Mouse (Mus musculus): ENCODE measurements around the gene Plekha6. TPM values are rescaled to one million over a fixed set of nuclear protein-coding genes. Genes with fewer than 3 reads are reported as not detected.
"Not testable (repeated sequence)": the region's sequence is repeated elsewhere in the genome, so short reads cannot be mapped to it uniquely, and the experiment has no call there.

The Plekha6 gene
- polyA plus RNA-seq, 1 experiment from 2014 or later = 4.0 TPM

DNA sequence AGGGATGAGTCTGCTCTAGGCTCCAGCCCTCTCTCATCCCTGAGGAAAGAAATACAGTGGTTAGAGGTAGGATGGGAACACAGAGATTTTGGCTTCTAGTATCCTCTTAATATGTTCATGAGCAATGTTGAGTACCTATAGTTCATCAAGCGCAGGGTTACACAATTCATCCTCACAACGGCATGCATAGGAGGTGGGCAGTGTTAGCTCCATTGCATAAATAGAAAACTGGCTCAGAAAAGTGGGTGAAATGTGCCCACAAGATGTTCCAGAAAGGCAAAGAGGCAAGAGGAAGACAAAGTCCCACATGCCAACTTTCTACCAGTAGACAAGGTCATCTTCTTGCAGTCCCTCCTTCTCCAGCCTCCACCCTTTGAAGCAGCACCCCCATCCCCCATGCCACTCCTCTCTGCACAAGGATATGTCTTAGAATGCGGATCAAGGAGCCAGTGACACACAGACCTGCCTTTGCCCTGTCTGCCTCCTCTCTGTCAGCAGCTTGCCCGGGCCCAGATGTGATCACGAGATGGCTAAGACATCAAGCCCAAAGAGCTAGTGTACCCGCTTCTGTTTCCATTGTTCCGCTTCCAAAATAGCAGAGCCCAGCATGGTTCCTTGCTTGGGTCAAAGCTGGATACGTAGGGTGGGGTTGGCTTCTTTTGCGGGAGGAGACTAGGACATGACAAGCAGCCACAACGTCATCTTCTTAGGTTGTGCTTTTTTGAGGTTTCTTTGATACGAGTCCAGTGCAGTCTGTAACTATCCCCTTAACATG lies 168.8 kb downstream of the Plekha6 start:
- Histone ChIP-seq H3K4me3 (no peak overlapping the region), H3K27me3 (peaks cover 38% of the 10 kb centered on the region), H3K36me3 (no peaks in the 10 kb centered on the region), H3K27ac (no peak overlapping the region), H3K9me3 (no peaks in the 10 kb centered on the region), H3K4me1 (peaks cover 6% of the 10 kb centered on the region), H3K4me2 (no peak overlapping the region), H3K9ac (no peak overlapping the region)
- WGBS = 84% methylated on average over 11 of the region's 11 CpGs
- ATAC-seq (ENCODE audit: insufficient number of reproducible peaks, insufficient read depth, low FRiP score, low TSS enrichment, low read depth) = no peak

DNA sequence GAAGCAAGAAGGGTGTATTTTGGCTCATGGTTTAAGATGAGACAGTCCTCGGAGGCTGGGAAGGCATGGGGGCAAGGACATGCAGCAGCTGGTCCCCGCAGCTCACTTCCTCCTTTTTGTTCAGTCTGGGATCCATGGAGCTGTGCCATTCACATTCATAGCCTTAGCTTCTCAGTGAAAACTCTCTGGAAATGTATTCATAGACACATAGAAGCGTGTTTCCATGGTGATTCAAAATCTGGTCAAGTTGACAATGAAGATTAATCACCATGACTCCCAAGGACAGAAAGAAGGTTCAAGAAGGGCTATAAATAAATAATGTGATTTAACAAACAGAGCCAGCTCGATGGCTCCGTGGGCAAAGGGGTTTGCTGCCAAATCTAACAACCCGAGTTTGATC lies 169.9 kb downstream of the Plekha6 start:
- Histone ChIP-seq H3K4me2 (no peak overlapping the region), H3K9me3 (no peaks in the 10 kb centered on the region), H3K9ac (no peak overlapping the region), H3K4me1 (peaks cover 6% of the 10 kb centered on the region), H3K27ac (no peak overlapping the region), H3K36me3 (no peaks in the 10 kb centered on the region), H3K27me3 (peaks cover 27% of the 10 kb centered on the region), H3K4me3 (no peak overlapping the region)
- 86% methylated on average over 6 of the region's 6 CpGs for WGBS
- ATAC-seq (ENCODE audit: insufficient number of reproducible peaks, insufficient read depth, low FRiP score, low TSS enrichment, low read depth) = no peak

DNA sequence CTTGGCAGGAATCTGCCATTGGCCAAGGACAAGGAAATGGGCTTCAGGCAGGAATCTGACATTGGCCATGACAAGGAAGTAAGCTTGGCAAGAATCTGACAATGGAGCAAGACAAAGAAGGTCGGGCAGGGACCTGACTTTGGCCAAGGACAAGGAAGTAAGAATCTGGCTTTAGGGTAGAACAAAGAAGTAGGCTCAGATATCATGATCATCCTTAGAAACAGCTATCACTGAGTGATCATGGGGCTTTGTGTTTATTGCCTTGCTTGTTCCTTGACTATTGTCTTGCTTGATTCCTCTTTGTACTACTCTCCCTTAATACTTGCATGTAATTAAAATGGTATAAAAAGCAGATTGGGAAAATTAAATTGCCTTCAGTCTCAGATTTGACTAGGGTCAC lies 176.4 kb downstream of the Plekha6 start:
- WGBS = 69% methylated on average over 1 of the region's 1 CpGs
- not testable (repeated sequence) for H3K4me1 ChIP-seq; ATAC-seq (ENCODE audit: insufficient number of reproducible peaks, insufficient read depth, low FRiP score, low TSS enrichment, low read depth); H3K4me3 ChIP-seq; H3K27ac ChIP-seq; H3K9ac ChIP-seq; H3K4me2 ChIP-seq; H3K9me3 ChIP-seq; H3K27me3 ChIP-seq; H3K36me3 ChIP-seq

GRCm38 (mm10) chr1:133344357-133344756 lies 180.3 kb downstream of the Plekha6 start:
- H3K27me3 ChIP-seq = no peaks in the 10 kb centered on the region
- H3K36me3 ChIP-seq = no peaks in the 10 kb centered on the region
- H3K4me1 ChIP-seq = no peaks in the 10 kb centered on the region
- no peaks in the 10 kb centered on the region for H3K9me3 ChIP-seq
- no peak overlapping the region for H3K4me2 ChIP-seq
- H3K27ac ChIP-seq = no peak overlapping the region
- no peak overlapping the region for H3K9ac ChIP-seq
- H3K4me3 ChIP-seq = no peak overlapping the region
- 88% methylated on average over 2 of the region's 2 CpGs for WGBS
- ATAC-seq (ENCODE audit: insufficient number of reproducible peaks, insufficient read depth, low FRiP score, low TSS enrichment, low read depth) = no peak

DNA sequence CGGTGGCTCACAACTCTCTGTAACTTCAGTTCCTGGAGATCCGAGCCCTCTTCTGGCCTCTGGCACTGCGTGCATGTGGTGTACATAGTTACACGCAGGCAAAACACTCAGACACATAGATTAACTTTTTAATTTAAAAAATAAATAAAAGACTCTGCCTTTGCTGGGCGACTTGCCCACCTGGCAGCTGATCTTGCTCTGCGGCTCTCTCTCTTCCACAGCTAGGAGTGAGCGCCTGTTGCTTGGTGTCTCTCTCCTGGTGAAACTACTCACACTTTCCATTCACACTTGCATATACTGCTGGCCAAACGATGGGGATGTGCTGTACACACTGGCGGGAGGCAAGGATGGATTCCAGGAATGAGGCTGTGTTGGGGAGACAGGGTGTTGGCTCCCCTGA lies 182.5 kb downstream of the Plekha6 start:
- Histone ChIP-seq H3K36me3 (no peaks in the 10 kb centered on the region), H3K4me1 (peaks cover 4% of the 10 kb centered on the region), H3K27ac (no peak overlapping the region), H3K27me3 (no peaks in the 10 kb centered on the region), H3K9ac (no peak overlapping the region), H3K4me2 (no peak overlapping the region), H3K4me3 (no peak overlapping the region), H3K9me3 (no peaks in the 10 kb centered on the region)
- ATAC-seq (ENCODE audit: insufficient number of reproducible peaks, insufficient read depth, low FRiP score, low TSS enrichment, low read depth) = no peak
- WGBS = 79% methylated on average over 9 of the region's 9 CpGs

DNA sequence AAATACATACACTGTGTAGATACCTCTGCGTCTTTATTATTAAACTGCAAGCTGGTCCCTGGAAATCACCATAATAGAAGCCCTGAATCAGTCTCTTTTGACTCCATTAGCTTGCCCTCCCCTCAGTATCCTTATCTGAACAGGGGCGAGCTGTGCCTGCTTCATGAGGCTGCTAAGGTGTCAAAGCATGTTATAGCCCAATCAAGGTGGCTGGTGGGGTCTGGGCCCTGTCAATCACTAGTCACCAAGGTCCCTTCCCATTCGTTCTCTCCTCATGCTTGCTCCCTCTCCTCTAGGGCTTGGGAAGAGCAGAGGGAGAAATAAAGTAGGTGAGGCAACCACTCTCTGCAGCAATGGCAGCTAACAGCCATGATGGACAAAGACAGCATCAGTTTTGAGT lies 183.2 kb downstream of the Plekha6 start:
- WGBS = 70% methylated on average over 3 of the region's 3 CpGs
- Histone ChIP-seq H3K36me3 (no peaks in the 10 kb centered on the region), H3K4me1 (peaks cover 8% of the 10 kb centered on the region), H3K4me2 (no peak overlapping the region), H3K9me3 (no peaks in the 10 kb centered on the region), H3K27ac (no peak overlapping the region), H3K27me3 (peaks cover 1% of the 10 kb centered on the region; the same call in 1 of the 2 replicates), H3K4me3 (no peak overlapping the region), H3K9ac (no peak overlapping the region)
- no peak for ATAC-seq (ENCODE audit: insufficient number of reproducible peaks, insufficient read depth, low FRiP score, low TSS enrichment, low read depth)

GRCm38 (mm10) chr1:133347693-133348520 lies 183.9 kb downstream of the Plekha6 start:
- no peak overlapping the region for H3K4me3 ChIP-seq
- no peaks in the 10 kb centered on the region for H3K36me3 ChIP-seq
- H3K27ac ChIP-seq = no peak overlapping the region
- H3K27me3 ChIP-seq = peaks cover 4% of the 10 kb centered on the region; the same call in 1 of the 2 replicates
- WGBS = 74% methylated on average over 11 of the region's 11 CpGs
- H3K4me1 ChIP-seq = peaks cover 8% of the 10 kb centered on the region
- no peak overlapping the region for H3K9ac ChIP-seq
- H3K9me3 ChIP-seq = no peaks in the 10 kb centered on the region
- H3K4me2 ChIP-seq = no peak overlapping the region
- ATAC-seq (ENCODE audit: insufficient number of reproducible peaks, insufficient read depth, low FRiP score, low TSS enrichment, low read depth) = no peak

GRCm38 (mm10) chr1:133350210-133350609 lies 186.2 kb downstream of the Plekha6 start, which contains the start of gene Ren1:
TSS of gene Ren1 (plus strand) at chr1:133350510.
- Histone ChIP-seq H3K27ac (no peak within 1 kb of the TSS), H3K9me3 (no peaks in the 10 kb centered on the region), H3K27me3 (peaks cover 7% of the 10 kb centered on the region; the same call in 1 of the 2 replicates), H3K4me3 (no peak within 1 kb of the TSS), H3K4me2 (no peak within 1 kb of the TSS), H3K4me1 (peaks cover 15% of the 10 kb centered on the region), H3K36me3 (no peaks in the 10 kb centered on the region), H3K9ac (no peak within 1 kb of the TSS)
- ATAC-seq (ENCODE audit: insufficient number of reproducible peaks, insufficient read depth, low FRiP score, low TSS enrichment, low read depth) = no peak
- 94% methylated on average over 1 of the region's 1 CpGs for WGBS

DNA sequence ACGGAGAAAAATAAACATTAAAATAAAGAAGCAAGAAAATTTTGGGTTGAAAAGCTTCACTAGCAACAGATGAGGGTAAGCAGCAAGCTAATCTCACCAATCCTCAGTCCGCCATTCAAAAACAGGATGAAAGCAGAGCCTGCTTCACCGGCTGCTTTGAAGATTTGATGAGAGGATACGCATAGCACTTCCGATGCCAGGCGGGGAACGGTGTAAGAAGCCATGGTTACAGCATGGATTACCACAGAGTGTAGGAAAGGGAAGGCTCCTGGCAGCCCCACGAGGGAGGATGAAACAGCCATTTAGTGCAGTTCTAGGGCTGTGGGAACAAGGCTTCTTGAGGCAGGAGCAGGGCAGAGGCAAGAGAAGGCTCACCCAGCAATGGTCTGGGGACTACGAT lies 187.8 kb downstream of the Plekha6 start:
- 38% methylated on average over 9 of the region's 9 CpGs for WGBS
- Histone ChIP-seq H3K9me3 (no peaks in the 10 kb centered on the region), H3K4me1 (peaks cover 27% of the 10 kb centered on the region), H3K4me3 (no peak overlapping the region), H3K27ac (no peak overlapping the region), H3K4me2 (no peak overlapping the region), H3K27me3 (peaks cover 17% of the 10 kb centered on the region; the same call in 1 of the 2 replicates), H3K36me3 (no peaks in the 10 kb centered on the region), H3K9ac (no peak overlapping the region)
- ATAC-seq (ENCODE audit: insufficient number of reproducible peaks, insufficient read depth, low FRiP score, low TSS enrichment, low read depth) = no peak

Other genes with a start within 250 kb of the Plekha6 start
- gene Mdm4, start 133.6 kb upstream of the Plekha6 start, polyA plus RNA-seq (2015; fragmentation: Nextera tagmentation; extraction: Ambion mirVana) = 41.9 and 46.5 TPM in 2 replicates
- 7.4 and 7.9 TPM in 2 replicates for gene Pik3c2b, start 118.5 kb upstream of the Plekha6 start, polyA plus RNA-seq (2015; fragmentation: Nextera tagmentation; extraction: Ambion mirVana)
- gene Ppp1r15b, start 33.1 kb upstream of the Plekha6 start, polyA plus RNA-seq (2015; fragmentation: Nextera tagmentation; extraction: Ambion mirVana) = 32.0 and 35.2 TPM in 2 replicates
- not detected in 2 replicates for gene Golt1a, start 145.6 kb downstream of the Plekha6 start, polyA plus RNA-seq (2015; fragmentation: Nextera tagmentation; extraction: Ambion mirVana)
- gene Kiss1, start 157.7 kb downstream of the Plekha6 start, polyA plus RNA-seq (2015; fragmentation: Nextera tagmentation; extraction: Ambion mirVana) = not detected in 2 replicates
- gene Ren1, start 186.3 kb downstream of the Plekha6 start, polyA plus RNA-seq (2015; fragmentation: Nextera tagmentation; extraction: Ambion mirVana) = 0.25 TPM in 1 of 2 replicates, not detected in the other
- gene Etnk2, start 199.4 kb downstream of the Plekha6 start, polyA plus RNA-seq (2015; fragmentation: Nextera tagmentation; extraction: Ambion mirVana) = 2.8 and 3.2 TPM in 2 replicates